Comparison of ENCODE assay signal across 22 mouse cellular contexts in genomic region chr2:33634481-33635090, GRCm38 (mm10). TPM values are rescaled to one million over a fixed set of nuclear protein-coding genes. Genes with fewer than 3 reads are reported as not detected.
DNase-seq lines count a peak whose midpoint lies in the region; ATAC-seq lines count a peak whose summit lies in the region.
"Had no signal": no experiment of that assay in that cellular context is flagged by ENCODE, and none has a peak within 500 bp of the region (broad histone marks: within the 10 kb centered on the region; RNA-seq: fewer than 3 reads in every experiment).

No protein-coding gene starts in this region.

- peaks cover 2% of the 10 kb centered on the region; the same call in 1 of the 2 replicates for H3K36me3 ChIP-seq in midbrain, embryonic 10.5 days
- H3K36me3 ChIP-seq in midbrain, embryonic 15.5 days (replicated peaks) = no peaks in the 10 kb centered on the region
- no peaks in the 10 kb centered on the region for H3K36me3 ChIP-seq in hindbrain, embryonic 14.5 days (replicated peaks; ENCODE audit: control insufficient read depth, insufficient read depth)
- H3K36me3 ChIP-seq in limb, embryonic 13.5 days = 0 out of 2 replicates have a peak, but pooled peaks cover 3% of the 10 kb centered on the region
- H3K36me3 ChIP-seq in neural tube, embryonic 15.5 days = no peaks in the 10 kb centered on the region

- H3K27me3 ChIP-seq in midbrain, embryonic 10.5 days (ENCODE audit: low read depth, poor library complexity, severe bottlenecking) = peaks cover 100% of the 10 kb centered on the region
- H3K27me3 ChIP-seq in midbrain, embryonic 15.5 days (replicated peaks) = peaks cover 86% of the 10 kb centered on the region
- peaks cover 79% of the 10 kb centered on the region for H3K27me3 ChIP-seq in hindbrain, embryonic 14.5 days (ENCODE audit: control insufficient read depth, insufficient read depth, low read length)
- peaks cover 91% of the 10 kb centered on the region for H3K27me3 ChIP-seq in limb, embryonic 13.5 days
- H3K27me3 ChIP-seq in neural tube, embryonic 15.5 days (replicated peaks) = peaks cover 87% of the 10 kb centered on the region
- H3K27me3 ChIP-seq: Patski had no signal

- no peak overlapping the region for H3K9ac ChIP-seq in midbrain, embryonic 15.5 days
- H3K9ac ChIP-seq in hindbrain, embryonic 14.5 days = peak overlapping the region; percentile 66; the same call in 1 of the 2 replicates
- peak overlapping the region; percentile 98 for H3K9ac ChIP-seq in limb, embryonic 13.5 days
- H3K9ac ChIP-seq in neural tube, embryonic 15.5 days (replicated peaks) = peak overlapping the region; percentile 65

- no peak for ATAC-seq in midbrain, embryonic 15.5 days (replicated peaks)
- ATAC-seq in hindbrain, embryonic 14.5 days (ENCODE audit: low FRiP score) = no peak
- no peak for ATAC-seq in limb, embryonic 13.5 days (ENCODE audit: low FRiP score, low read depth)
- ATAC-seq in neural tube, embryonic 15.5 days (ENCODE audit: low FRiP score) = no peak
- ATAC-seq in erythroblast, adult 5-6 weeks (replicated peaks; ENCODE audit: low FRiP score, poor library complexity, severe bottlenecking) = no peak
- no peak for ATAC-seq in cerebellum, adult (ENCODE audit: insufficient number of reproducible peaks, low FRiP score, low TSS enrichment)
- ATAC-seq: CD4-positive, CD25-positive, alpha-beta regulatory T cell, adult 4 months; intestine, postnatal 0 days; Patski had no signal

- H3K4me2 ChIP-seq in midbrain, embryonic 15.5 days = no peak overlapping the region
- peak overlapping the region; percentile 52 for H3K4me2 ChIP-seq in hindbrain, embryonic 14.5 days (replicated peaks)
- peak overlapping the region; percentile 82 for H3K4me2 ChIP-seq in limb, embryonic 13.5 days (replicated peaks)
- H3K4me2 ChIP-seq in neural tube, embryonic 15.5 days = peak overlapping the region; percentile 58
- H3K4me2 ChIP-seq: liver, embryonic 11.5 days had no signal

- 37% methylated on average over 4 of the region's 4 CpGs for WGBS in midbrain, embryonic 10.5 days
- 22% methylated on average over 4 of the region's 4 CpGs for WGBS in midbrain, embryonic 15.5 days
- WGBS in hindbrain, embryonic 14.5 days = 18% methylated on average over 4 of the region's 4 CpGs
- WGBS in limb, embryonic 13.5 days = 27% methylated on average over 4 of the region's 4 CpGs
- WGBS in neural tube, embryonic 15.5 days = 5% methylated on average over 4 of the region's 4 CpGs

- DNase-seq in midbrain, embryonic 10.5 days (ENCODE audit: low spot score) = no peak
- no peak for DNase-seq in hindbrain, embryonic 14.5 days (ENCODE audit: low spot score)
- DNase-seq: adrenal gland, adult 8-10 months; gastrocnemius, postnatal 10 days; lung, adult 18-20 months; lung, postnatal 14 days; right cerebral cortex, adult 18-20 months; thymus, postnatal 14 days had no signal

- no peaks in the 10 kb centered on the region for H3K9me3 ChIP-seq in midbrain, embryonic 10.5 days (replicated peaks)
- no peaks in the 10 kb centered on the region for H3K9me3 ChIP-seq in midbrain, embryonic 15.5 days
- H3K9me3 ChIP-seq in hindbrain, embryonic 14.5 days (ENCODE audit: control insufficient read depth, low read length) = no peaks in the 10 kb centered on the region
- H3K9me3 ChIP-seq in limb, embryonic 13.5 days = no peaks in the 10 kb centered on the region
- H3K9me3 ChIP-seq in neural tube, embryonic 15.5 days (replicated peaks) = no peaks in the 10 kb centered on the region
- H3K9me3 ChIP-seq: megakaryocyte, embryonic 14.5 days had no signal

- no peak overlapping the region for H3K27ac ChIP-seq in midbrain, embryonic 10.5 days (replicated peaks)
- H3K27ac ChIP-seq in midbrain, embryonic 15.5 days = no peak overlapping the region
- peak overlapping the region; percentile 84; the same call in 1 of the 2 replicates for H3K27ac ChIP-seq in hindbrain, embryonic 14.5 days
- H3K27ac ChIP-seq in limb, embryonic 13.5 days = peak overlapping the region; percentile 73; the same call in 1 of the 2 replicates
- peak overlapping the region; percentile 84 for H3K27ac ChIP-seq in neural tube, embryonic 15.5 days (replicated peaks)
- H3K27ac ChIP-seq: kidney, postnatal 0 days had no signal

- peaks cover 92% of the 10 kb centered on the region for H3K4me1 ChIP-seq in midbrain, embryonic 10.5 days
- H3K4me1 ChIP-seq in midbrain, embryonic 15.5 days = peaks cover 27% of the 10 kb centered on the region
- H3K4me1 ChIP-seq in hindbrain, embryonic 14.5 days (replicated peaks; ENCODE audit: control insufficient read depth, insufficient read depth, low read length) = no peaks in the 10 kb centered on the region
- H3K4me1 ChIP-seq in limb, embryonic 13.5 days = peaks cover 74% of the 10 kb centered on the region
- H3K4me1 ChIP-seq in neural tube, embryonic 15.5 days = peaks cover 47% of the 10 kb centered on the region

- peak overlapping the region; percentile 16; the same call in 1 of the 2 replicates for H3K4me3 ChIP-seq in midbrain, embryonic 10.5 days
- no peak overlapping the region for H3K4me3 ChIP-seq in midbrain, embryonic 15.5 days
- H3K4me3 ChIP-seq in hindbrain, embryonic 14.5 days (replicated peaks; ENCODE audit: low read length) = peak overlapping the region; percentile 30
- H3K4me3 ChIP-seq in limb, embryonic 13.5 days = peak overlapping the region; percentile 69
- peak overlapping the region; percentile 42 for H3K4me3 ChIP-seq in neural tube, embryonic 15.5 days (replicated peaks)
- H3K4me3 ChIP-seq: megakaryocyte, embryonic 14.5 days; myocyte had no signal

RNA-seq across cellular contexts. Expression of gene Lmx1b, which starts 5.7 kb away (rescaled TPM):
- polyA plus RNA-seq in midbrain, embryonic 10.5 days (2016; fragmentation: Nextera tagmentation; extraction: Ambion mirVana) = 2.7 and 3.1 TPM in 2 replicates
- polyA plus RNA-seq in midbrain, embryonic 15.5 days (2015; fragmentation: Nextera tagmentation; extraction: Ambion mirVana) = 1.5 and 1.7 TPM in 2 replicates
- polyA plus RNA-seq in hindbrain, embryonic 14.5 days (2014; fragmentation: Nextera tagmentation; extraction: Ambion mirVana) = 6.7 and 8.7 TPM in 2 replicates
- 7.3 and 7.7 TPM in 2 replicates for polyA plus RNA-seq in limb, embryonic 13.5 days (2015; fragmentation: Nextera tagmentation; extraction: Ambion mirVana)
- polyA plus RNA-seq in neural tube, embryonic 15.5 days (2015; fragmentation: Nextera tagmentation; extraction: Ambion mirVana) = 7.9 and 8.5 TPM in 2 replicates
- not detected in 2 replicates for total RNA-seq in erythroblast, adult 5-6 weeks (2015; ENCODE audit: low replicate concordance)
- total RNA-seq in erythroblast, adult 5-6 weeks (2017; ENCODE audit: low replicate concordance) = not detected in 2 replicates
- total RNA-seq: hematopoietic stem cell, adult 5-6 weeks had no signal
- polyA plus RNA-seq: CD4-positive, CD25-positive, alpha-beta regulatory T cell, adult 4 months; heart, embryonic 16.5 days; intestine, postnatal 0 days; myocyte had no signal

Comparison
In these comparisons a context has a peak if more than half of its experiments do, and no peak if none do; other contexts are left out.
1. H3K27ac ChIP-seq: peak in hindbrain, embryonic 14.5 days (single experiment), limb, embryonic 13.5 days (single experiment) and neural tube, embryonic 15.5 days (single experiment); none in midbrain, embryonic 10.5 days (single experiment) and midbrain, embryonic 15.5 days (single experiment).